Mouse (Mus musculus): ENCODE data around the gene Rbm4.

DNA sequence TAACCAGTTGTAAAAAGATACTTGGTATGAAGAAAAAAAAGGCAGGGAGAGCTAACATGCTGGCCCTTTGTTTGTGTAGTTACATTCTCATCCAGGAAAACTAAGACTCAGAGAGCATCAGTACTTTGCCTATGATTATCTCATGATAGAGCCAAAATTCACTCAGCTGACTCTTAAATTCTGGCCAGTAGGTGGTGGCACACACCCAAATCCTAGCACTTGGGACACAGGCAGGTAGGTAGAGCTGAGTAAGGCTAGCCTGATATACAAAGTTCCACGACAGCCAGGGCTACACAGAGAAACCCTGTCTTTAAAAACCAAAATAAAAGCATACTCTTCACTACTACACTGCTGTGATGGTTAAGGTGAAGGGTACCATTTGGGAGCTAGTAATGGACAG lies 30.8 kb downstream of the Rbm4 start:
- no peak for TF ChIP-seq CTCF (IDR thresholded peaks at IDR 0.05; ENCODE audit: control insufficient read depth, insufficient read depth, insufficient read length)
- TF ChIP-seq MAX (IDR thresholded peaks at IDR 0.05) = no peak
- no peak for TF ChIP-seq FOSL1 (IDR thresholded peaks at IDR 0.05; ENCODE audit: insufficient read depth, low read length, poor library complexity, severe bottlenecking)
- no peak for TF ChIP-seq USF1 (IDR thresholded peaks at IDR 0.05; ENCODE audit: low read depth)
- TF ChIP-seq MYOD1 (IDR thresholded peaks at IDR 0.05; ENCODE audit: control insufficient read depth, insufficient read length, low read depth) = no peak
- no peak for TF ChIP-seq MYOG (IDR thresholded peaks at IDR 0.05; ENCODE audit: control insufficient read depth, extremely low read depth, insufficient read length)
- TF ChIP-seq CEBPB (IDR thresholded peaks at IDR 0.05; ENCODE audit: low read depth) = no peak

Measured in C2C12 (cell line).